Mouse (Mus musculus) megakaryocyte, embryonic 14.5 days (primary cell): Measurements from ENCODE around the gene Mrpl14. TPM values are rescaled to one million over a fixed set of nuclear protein-coding genes. Genes with fewer than 3 reads are reported as not detected.

Experiments
- H3K27me3 ChIP-seq: replicated peaks from 2 replicates; pipeline ENCODE3; 2012; ENCODE audit warnings: inconsistent platforms
- H3K36me3 ChIP-seq: replicated peaks from 2 replicates; pipeline ENCODE3; 2012; ENCODE audit warnings: low read length, inconsistent platforms, mixed read lengths
- H3K4me1 ChIP-seq: 2 replicates; pipeline ENCODE4 v1.6.1; 2012; ENCODE audit warnings: inconsistent platforms
- H3K4me3 ChIP-seq: replicated peaks from 2 replicates; pipeline ENCODE3; 2012; ENCODE audit warnings: moderate library complexity, mild to moderate bottlenecking, inconsistent platforms
- H3K9me3 ChIP-seq: 2 replicates; pipeline ENCODE4 v1.6.1; 2012; ENCODE audit warnings: inconsistent platforms
- FLI1 ChIP-seq: IDR thresholded peaks from 2 replicates; pipeline ENCODE4 v1.6.1; 2012; ENCODE audit warnings: low read length, inconsistent platforms, mixed read lengths
- GATA1 ChIP-seq: IDR thresholded peaks from 3 replicates; pipeline ENCODE4 v1.6.1; 2012; ENCODE audit warnings: mixed read lengths, low read length, inconsistent platforms, borderline replicate concordance
- polyA plus RNA-seq: library from polyadenylated mRNA; stranded (reverse); fragments of >175 nt; gene quantifications from 2 replicates; pipeline ENCODE4 v1.2.3, GENCODE M21; 2012; ENCODE audit warnings: low replicate concordance; ENCODE audit not compliant: insufficient read depth

Mrpl14 gene
- polyA plus RNA-seq, 1 experiment: 372 TPM

- no peaks in the 10 kb centered on the region for H3K9me3 ChIP-seq
- peaks cover 11% of the 10 kb centered on the region for H3K36me3 ChIP-seq
- peak overlapping the region; percentile 97 for H3K4me3 ChIP-seq
- H3K27me3 ChIP-seq: no peaks in the 10 kb centered on the region
- TF ChIP-seq FLI1: no peak
- TF ChIP-seq GATA1: no peak
- H3K4me1 ChIP-seq: peaks cover 56% of the 10 kb centered on the region
Measured at GRCm38 (mm10) chr17:45685171-45686092, 690 bp upstream of the Mrpl14 start.

DNA sequence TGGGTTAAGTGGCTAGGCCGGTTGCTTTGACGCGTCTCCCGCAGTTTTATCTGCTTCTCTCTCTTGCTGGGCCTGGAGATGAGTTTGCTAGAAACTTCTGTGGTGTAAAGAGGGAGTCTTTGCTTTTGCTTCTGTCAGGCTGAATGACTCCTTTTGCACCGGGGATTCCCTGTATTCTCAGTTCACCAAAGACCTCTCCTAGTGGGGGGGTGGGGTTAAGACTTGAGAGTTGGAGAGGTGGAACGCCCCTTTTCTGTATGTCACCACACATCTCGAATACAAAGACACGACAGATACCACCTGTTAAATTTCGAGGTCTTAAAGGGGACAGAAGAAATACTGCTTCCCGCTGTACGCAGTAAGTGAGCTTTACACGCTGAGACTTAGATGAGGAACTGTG lies 594 bp downstream of the Mrpl14 start, which contains the start of gene Tmem63b:
Gene Tmem63b (minus strand): TSS at position 190 of the 400 bp plus-strand sequence.
- Histone ChIP-seq H3K9me3 (no peaks in the 10 kb centered on the region), H3K4me1 (peaks cover 54% of the 10 kb centered on the region)
- no peak for TF ChIP-seq FLI1

GRCm38 (mm10) chr17:45689120-45689519 lies 3.0 kb downstream of the Mrpl14 start:
- H3K9me3 ChIP-seq: no peaks in the 10 kb centered on the region
- H3K36me3 ChIP-seq: peaks cover 28% of the 10 kb centered on the region
- peaks cover 65% of the 10 kb centered on the region for H3K4me1 ChIP-seq
- no peaks in the 10 kb centered on the region for H3K27me3 ChIP-seq
- TF ChIP-seq FLI1 (no peak), GATA1 (no peak)
- no peak overlapping the region for H3K4me3 ChIP-seq

More for the DNA sequence above, 594 bp downstream of the Mrpl14 start, which contains the start of gene Tmem63b:
- peaks cover 19% of the 10 kb centered on the region for H3K36me3 ChIP-seq
- H3K4me3 ChIP-seq: peak within 1 kb of the TSS; percentile 97
- no peaks in the 10 kb centered on the region for H3K27me3 ChIP-seq

DNA sequence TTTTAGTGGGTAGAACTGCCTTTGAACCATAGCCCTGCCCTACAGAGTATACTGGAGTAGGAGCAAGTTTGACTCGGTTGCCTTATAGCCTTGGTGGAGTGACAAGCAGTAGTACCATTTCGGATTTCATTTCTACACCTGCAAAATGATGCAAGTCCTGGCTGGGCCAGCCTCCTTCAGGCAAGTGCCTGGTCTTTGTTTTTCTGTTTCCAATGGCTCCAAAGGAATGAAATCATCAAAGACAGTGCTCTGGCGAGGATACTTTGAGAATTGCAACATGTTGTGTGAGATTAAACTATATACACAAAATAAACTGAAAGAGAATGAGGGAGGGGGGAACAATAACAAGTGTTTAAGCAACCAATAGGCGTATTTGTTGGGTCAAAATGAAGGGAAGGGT lies 3.9 kb downstream of the Mrpl14 start:
- no peaks in the 10 kb centered on the region for H3K27me3 ChIP-seq
- no peak overlapping the region for H3K4me3 ChIP-seq
- H3K9me3 ChIP-seq: no peaks in the 10 kb centered on the region
- no peak for TF ChIP-seq FLI1
- no peak for TF ChIP-seq GATA1
- H3K4me1 ChIP-seq: peaks cover 67% of the 10 kb centered on the region
- H3K36me3 ChIP-seq: peaks cover 28% of the 10 kb centered on the region

- TF ChIP-seq GATA1 (no peak), FLI1 (no peak)
- no peaks in the 10 kb centered on the region for H3K27me3 ChIP-seq
- peaks cover 78% of the 10 kb centered on the region for H3K4me1 ChIP-seq
- no peaks in the 10 kb centered on the region for H3K9me3 ChIP-seq
- H3K4me3 ChIP-seq: no peak overlapping the region
- peaks cover 38% of the 10 kb centered on the region for H3K36me3 ChIP-seq
Measured at GRCm38 (mm10) chr17:45692159-45692558, 6.0 kb downstream of the Mrpl14 start.

- Histone ChIP-seq H3K36me3 (peaks cover 53% of the 10 kb centered on the region), H3K4me1 (peaks cover 75% of the 10 kb centered on the region), H3K4me3 (peak overlapping the region; percentile 44), H3K27me3 (no peaks in the 10 kb centered on the region), H3K9me3 (no peaks in the 10 kb centered on the region)
- TF ChIP-seq GATA1 (no peak), FLI1 (no peak)
Measured at GRCm38 (mm10) chr17:45693812-45694565, 7.9 kb downstream of the Mrpl14 start.

DNA sequence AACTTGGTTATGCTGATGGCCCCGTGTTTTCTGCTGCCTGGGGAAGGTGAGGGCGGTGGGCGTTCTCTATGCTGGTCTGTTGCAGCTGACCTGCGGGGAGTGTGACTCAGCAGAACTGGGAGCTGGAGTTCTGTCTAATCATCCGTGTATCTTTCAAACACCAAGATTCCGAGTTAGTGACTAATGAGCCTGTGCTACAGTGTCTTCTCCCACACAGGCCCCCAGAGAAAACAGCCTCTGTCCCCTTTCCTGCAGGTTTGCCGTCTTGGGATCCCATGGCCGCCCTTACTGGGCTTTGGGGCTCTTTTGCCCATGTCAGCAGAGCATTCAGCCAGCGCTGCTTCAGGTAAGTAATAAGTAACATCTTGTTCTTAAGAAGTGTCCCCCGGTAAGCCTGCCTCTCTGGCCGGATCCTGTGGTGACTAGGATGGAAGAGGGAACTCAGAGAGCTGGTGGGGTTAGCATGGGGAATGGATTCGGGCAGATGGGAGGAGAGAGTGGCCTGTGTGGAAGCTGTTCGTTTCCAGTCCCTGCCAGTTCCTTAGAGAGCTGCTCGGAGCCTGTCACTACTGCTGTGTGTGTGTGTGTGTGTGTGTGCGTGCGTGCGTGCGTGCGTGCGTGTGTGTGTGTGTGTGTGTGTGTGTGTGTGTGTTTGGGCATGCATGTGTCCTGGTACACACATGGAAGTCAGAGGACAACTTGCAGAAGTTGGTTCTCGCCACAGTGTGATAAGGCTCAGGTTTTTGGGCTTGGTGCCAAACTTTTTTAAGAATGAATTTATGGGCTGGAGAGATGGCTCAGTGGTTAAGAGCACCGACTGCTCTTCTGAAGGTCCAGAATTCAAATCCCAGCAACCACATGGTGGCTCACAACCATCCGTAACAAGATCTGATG lies 9.4 kb downstream of the Mrpl14 start:
- Histone ChIP-seq H3K4me1 (peaks cover 85% of the 10 kb centered on the region), H3K36me3 (peaks cover 56% of the 10 kb centered on the region), H3K27me3 (no peaks in the 10 kb centered on the region), H3K9me3 (no peaks in the 10 kb centered on the region), H3K4me3 (peak overlapping the region; percentile 79)
- TF ChIP-seq FLI1 (no peak), GATA1 (no peak)

GRCm38 (mm10) chr17:45696981-45697380 lies 10.9 kb downstream of the Mrpl14 start:
- no peak overlapping the region for H3K4me3 ChIP-seq
- H3K27me3 ChIP-seq: no peaks in the 10 kb centered on the region
- H3K4me1 ChIP-seq: peaks cover 91% of the 10 kb centered on the region
- peaks cover 46% of the 10 kb centered on the region for H3K36me3 ChIP-seq
- no peak for TF ChIP-seq FLI1
- no peak for TF ChIP-seq GATA1
- no peaks in the 10 kb centered on the region for H3K9me3 ChIP-seq

- H3K36me3 ChIP-seq: peaks cover 39% of the 10 kb centered on the region
- no peaks in the 10 kb centered on the region for H3K9me3 ChIP-seq
- no peak overlapping the region for H3K4me3 ChIP-seq
- no peaks in the 10 kb centered on the region for H3K27me3 ChIP-seq
- TF ChIP-seq FLI1: no peak
- no peak for TF ChIP-seq GATA1
- peaks cover 91% of the 10 kb centered on the region for H3K4me1 ChIP-seq
Measured at GRCm38 (mm10) chr17:45698368-45698767, 12.2 kb downstream of the Mrpl14 start.
